Mouse (Mus musculus) 3T3-L1 (cell line): ENCODE measurements around the gene Gas7.
A peak's percentile ranks its signal among the peaks of the same experiment; 100 is the strongest.

ENCODE experiments used
- DNase-seq: peaks from one replicate; pipeline ENCODE4 v3.0.0-alpha.2; 2015; ENCODE audit warnings: low read depth, low spot score

The Gas7 gene

DNA sequence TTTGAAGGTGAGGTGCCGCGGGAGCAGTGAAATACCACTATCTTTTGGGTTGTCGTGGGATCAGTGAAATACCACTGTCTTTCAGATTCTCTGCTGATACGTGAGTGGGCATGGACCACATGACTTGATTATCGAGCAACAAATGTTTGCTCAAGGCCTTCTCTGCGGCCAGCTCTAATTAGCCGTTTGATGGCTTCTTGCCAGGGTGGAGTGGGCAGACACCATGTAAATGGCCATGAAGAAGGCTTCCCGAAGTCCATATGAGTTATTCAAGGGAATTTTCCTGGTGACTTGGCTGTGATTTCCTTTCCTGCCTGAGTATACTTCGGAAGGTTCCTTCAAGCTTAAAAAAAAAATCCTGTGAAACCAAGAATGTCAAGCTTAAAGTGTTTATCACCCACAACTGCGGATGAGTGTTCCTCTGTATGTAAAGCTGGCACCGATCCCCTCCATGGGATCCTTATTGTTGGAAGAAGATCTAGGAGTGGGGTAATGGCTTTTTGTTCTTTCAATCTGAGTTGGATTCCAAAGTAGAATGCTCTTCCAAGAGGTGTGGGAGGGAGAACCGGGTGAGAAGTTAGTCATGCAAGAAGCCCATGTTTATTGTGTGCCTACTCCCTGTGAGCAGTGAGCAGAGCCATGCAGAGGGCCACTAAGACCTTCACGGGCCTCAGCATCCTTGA, 161.5 kb downstream of the Gas7 start:
- DNase-seq = peak; percentile 7

GRCm38 (mm10) chr11:67622340-67622739, 167.1 kb downstream of the Gas7 start:
- peak; percentile 69 for DNase-seq

- no peak for DNase-seq
These were observed 171.9 kb downstream of the Gas7 start for GRCm38 (mm10) chr11:67627179-67627578.

- no peak for DNase-seq
These were observed 173.3 kb downstream of the Gas7 start for GRCm38 (mm10) chr11:67628522-67628921.

GRCm38 (mm10) chr11:67632906-67633305, 177.7 kb downstream of the Gas7 start:
- no peak for DNase-seq

- DNase-seq = no peak
These were observed 178.5 kb downstream of the Gas7 start for GRCm38 (mm10) chr11:67633620-67634229.

GRCm38 (mm10) chr11:67636201-67636600, 181.0 kb downstream of the Gas7 start:
- no peak for DNase-seq

DNA sequence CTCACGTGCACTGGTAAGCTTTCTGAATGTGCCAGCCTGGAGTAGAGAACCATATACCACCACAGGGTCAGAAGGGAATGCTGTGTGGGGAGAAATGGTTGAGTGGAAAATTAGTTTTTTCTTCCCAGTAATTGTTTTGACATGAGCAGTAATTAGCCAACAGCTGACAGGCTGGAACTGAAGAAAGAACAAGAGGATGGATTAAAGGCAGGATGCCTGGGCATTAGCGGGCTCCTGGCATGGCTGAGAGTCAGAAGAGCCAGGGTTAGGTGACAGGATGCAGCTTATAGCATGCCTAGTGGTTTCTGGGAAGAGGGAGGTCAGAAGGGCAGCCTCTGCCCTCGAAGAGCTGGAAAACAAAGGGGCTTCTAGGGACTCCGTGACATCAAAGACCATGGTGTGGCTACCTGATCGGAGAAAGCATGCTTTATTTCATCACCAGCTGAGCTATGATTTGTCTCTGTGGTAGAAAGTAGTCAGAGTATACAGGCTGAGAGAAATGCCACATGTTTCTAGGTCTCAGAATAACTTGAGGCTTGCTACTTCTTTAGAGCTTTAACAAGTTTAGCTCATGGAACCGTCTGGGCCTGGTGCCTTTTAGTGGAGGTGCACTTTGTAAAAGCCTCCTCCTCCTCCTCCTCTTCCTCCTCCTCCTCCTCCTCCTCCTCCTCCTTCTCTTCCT, 181.8 kb downstream of the Gas7 start:
- DNase-seq = no peak

GRCm38 (mm10) chr11:67638401-67638800, 183.2 kb downstream of the Gas7 start:
- peak; percentile 64 for DNase-seq

GRCm38 (mm10) chr11:67640299-67640698, 185.1 kb downstream of the Gas7 start:
- DNase-seq = no peak

DNA sequence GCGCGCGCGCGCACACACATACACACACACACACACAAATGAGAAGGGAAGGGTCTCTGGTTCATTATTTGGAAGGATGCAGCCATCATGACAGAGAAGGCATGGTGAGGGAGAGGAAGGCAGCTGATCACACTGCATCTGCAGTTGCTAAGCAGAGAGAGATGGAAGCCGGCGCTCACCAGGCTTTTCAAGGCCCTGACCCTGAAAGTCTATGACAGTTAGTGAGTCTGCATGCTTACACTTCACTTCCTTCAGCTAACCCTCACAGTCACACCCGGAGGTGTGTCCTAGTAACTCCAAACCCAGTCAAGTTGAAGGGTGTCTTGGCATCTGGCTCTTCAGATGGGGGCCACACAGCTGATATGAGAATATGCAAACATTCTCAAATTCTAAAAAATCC, 187.2 kb downstream of the Gas7 start:
- no peak for DNase-seq

GRCm38 (mm10) chr11:67642835-67643234, 187.6 kb downstream of the Gas7 start:
- no peak for DNase-seq

- no peak for DNase-seq
These were observed 188.2 kb downstream of the Gas7 start for GRCm38 (mm10) chr11:67643465-67643864.

DNA sequence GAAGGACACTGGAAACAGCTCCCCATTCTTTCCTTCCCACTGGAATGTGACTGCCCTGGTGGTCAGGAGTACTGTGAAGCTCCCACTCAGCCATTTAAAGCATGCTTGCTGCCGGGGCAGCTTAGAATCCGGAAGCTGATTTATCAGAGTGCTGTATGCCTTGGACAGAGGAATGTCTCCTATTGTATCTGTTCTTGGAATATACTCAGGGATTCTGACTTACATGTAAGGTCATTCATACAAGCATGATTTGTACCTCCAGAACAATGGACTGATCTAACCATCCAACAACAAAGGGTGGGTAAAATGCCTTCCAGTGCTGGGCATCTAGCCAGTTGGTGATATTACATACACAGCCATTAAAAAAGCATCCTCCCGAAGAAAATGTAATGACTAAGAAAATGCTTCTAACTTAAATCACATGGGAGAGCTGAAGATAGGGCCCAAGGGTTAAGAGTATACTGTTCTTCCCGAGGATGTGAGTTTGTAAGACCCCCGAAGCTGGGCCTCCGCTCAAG, 189.5 kb downstream of the Gas7 start:
- DNase-seq = peak; percentile 53

GRCm38 (mm10) chr11:67647745-67648144, 192.5 kb downstream of the Gas7 start:
- peak; percentile 91 for DNase-seq

DNA sequence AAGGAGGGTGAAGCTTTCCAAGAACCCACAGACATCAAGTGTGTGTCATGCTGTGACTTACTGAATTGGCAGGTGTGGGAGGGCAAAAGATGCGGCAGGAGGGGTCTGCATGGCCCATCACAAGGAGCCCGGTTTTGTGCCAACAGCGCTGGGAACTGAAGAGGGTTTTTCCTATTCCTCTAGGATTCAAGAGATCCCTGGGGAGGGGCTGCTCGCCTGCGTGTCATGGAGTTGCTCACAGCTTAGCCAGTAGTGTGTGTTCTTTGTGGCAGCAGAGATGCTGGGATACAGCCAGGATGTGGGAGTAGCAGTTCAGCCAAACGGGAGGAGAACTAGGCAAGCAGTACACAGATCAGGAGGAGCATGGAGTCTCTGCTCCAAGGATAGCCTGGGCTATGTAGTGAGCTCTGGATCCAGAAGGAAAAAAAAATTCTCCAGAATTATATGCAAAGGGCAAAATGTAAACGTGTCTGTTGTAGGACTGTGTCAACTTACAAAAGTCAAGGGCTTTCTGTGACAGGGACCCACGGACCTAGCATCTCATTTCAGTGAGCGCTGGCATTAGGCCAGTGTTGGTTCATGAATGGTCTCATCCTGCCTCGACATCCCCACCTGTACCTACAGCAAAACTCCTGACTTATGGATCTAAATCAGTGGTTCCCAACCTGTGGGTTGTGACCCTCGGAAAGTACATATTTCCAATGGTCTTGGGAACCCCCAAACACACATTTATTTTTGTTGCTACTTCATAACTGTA, 193.6 kb downstream of the Gas7 start:
- peak; percentile 84 for DNase-seq

- no peak for DNase-seq
These were observed 194.9 kb downstream of the Gas7 start for GRCm38 (mm10) chr11:67649971-67650707.

GRCm38 (mm10) chr11:67651731-67652130, 196.5 kb downstream of the Gas7 start:
- DNase-seq = no peak

GRCm38 (mm10) chr11:67652194-67652892, 197.1 kb downstream of the Gas7 start:
- peak; percentile 71 for DNase-seq

GRCm38 (mm10) chr11:67652893-67653255, 197.6 kb downstream of the Gas7 start:
- DNase-seq = no peak
